In genomic region chr7:81959704-81960103, GRCm38 (mm10) we compare ENCODE assay signal across 8 mouse cellular contexts. TPM values are rescaled to one million over a fixed set of nuclear protein-coding genes. Genes with fewer than 3 reads are reported as not detected.
A peak's percentile ranks its signal among the peaks of the same experiment; 100 is the strongest.
DNase-seq lines count a peak whose midpoint lies in the region; ATAC-seq and TF ChIP-seq lines count a peak whose summit lies in the region.

No protein-coding gene starts in this region.

- WGBS in kidney, adult 2 months: 3% methylated on average over 3 of the region's 3 CpGs
- WGBS in kidney, embryonic 14.5 days: 3% methylated on average over 3 of the region's 3 CpGs
- WGBS in embryonic facial prominence, embryonic 10.5 days: 6% methylated on average over 3 of the region's 3 CpGs
- WGBS in neural tube, embryonic 14.5 days: 3% methylated on average over 3 of the region's 3 CpGs

- no peak overlapping the region for H3K4me3 ChIP-seq in kidney, adult 2 months (ENCODE audit: insufficient read depth, low read depth, low read length)
- H3K4me3 ChIP-seq in kidney, embryonic 14.5 days (ENCODE audit: low read length): no peak overlapping the region
- no peak overlapping the region for H3K4me3 ChIP-seq in embryonic facial prominence, embryonic 10.5 days
- H3K4me3 ChIP-seq in neural tube, embryonic 14.5 days (ENCODE audit: low read depth, low read length): no peak overlapping the region

- H3K27ac ChIP-seq in kidney, adult 2 months (ENCODE audit: insufficient read depth, low read depth, low read length): no peak overlapping the region
- H3K27ac ChIP-seq in kidney, embryonic 14.5 days (ENCODE audit: low read depth, low read length): no peak overlapping the region
- H3K27ac ChIP-seq in embryonic facial prominence, embryonic 10.5 days (replicated peaks): no peak overlapping the region
- no peak overlapping the region for H3K27ac ChIP-seq in neural tube, embryonic 14.5 days (ENCODE audit: low read depth, low read length)

- H3K9me3 ChIP-seq in kidney, embryonic 14.5 days (ENCODE audit: control insufficient read depth, low read length): no peaks in the 10 kb centered on the region
- no peaks in the 10 kb centered on the region for H3K9me3 ChIP-seq in embryonic facial prominence, embryonic 10.5 days
- H3K9me3 ChIP-seq in neural tube, embryonic 14.5 days (ENCODE audit: control insufficient read depth, low read length): no peaks in the 10 kb centered on the region

- no peak for ATAC-seq in kidney, embryonic 14.5 days (ENCODE audit: low FRiP score, low TSS enrichment)
- peak; percentile 28; the same call in 1 of the 2 replicates for ATAC-seq in neural tube, embryonic 14.5 days (ENCODE audit: low read depth)

- no peak for TF ChIP-seq POLR2A in kidney, adult 2 months (IDR thresholded peaks at IDR 0.05; ENCODE audit: low read depth, low read length)

- H3K4me1 ChIP-seq in kidney, adult 2 months (ENCODE audit: control insufficient read depth, insufficient read depth, low read length): no peaks in the 10 kb centered on the region
- no peaks in the 10 kb centered on the region for H3K4me1 ChIP-seq in kidney, embryonic 14.5 days (ENCODE audit: control insufficient read depth, insufficient read depth, low read length)
- no peaks in the 10 kb centered on the region for H3K4me1 ChIP-seq in embryonic facial prominence, embryonic 10.5 days
- H3K4me1 ChIP-seq in neural tube, embryonic 14.5 days (ENCODE audit: control insufficient read depth, insufficient read depth, low read length): no peaks in the 10 kb centered on the region

- no peaks in the 10 kb centered on the region for H3K27me3 ChIP-seq in kidney, adult 2 months (replicated peaks; ENCODE audit: control insufficient read depth, insufficient read depth, low read length)
- H3K27me3 ChIP-seq in kidney, embryonic 14.5 days (ENCODE audit: control insufficient read depth, insufficient read depth, low read length): 0 out of 2 replicates have a peak, but pooled peaks cover 5% of the 10 kb centered on the region
- H3K27me3 ChIP-seq in embryonic facial prominence, embryonic 10.5 days (replicated peaks; ENCODE audit: low read depth, poor library complexity, severe bottlenecking): no peaks in the 10 kb centered on the region; the same call in 1 of the 2 replicates
- no peaks in the 10 kb centered on the region for H3K27me3 ChIP-seq in neural tube, embryonic 14.5 days (ENCODE audit: control insufficient read depth, insufficient read depth, low read length)

- no peaks in the 10 kb centered on the region for H3K36me3 ChIP-seq in kidney, adult 2 months (ENCODE audit: control insufficient read depth, insufficient read depth, low read length)
- no peaks in the 10 kb centered on the region for H3K36me3 ChIP-seq in kidney, embryonic 14.5 days (ENCODE audit: control insufficient read depth, insufficient read depth, low read length)
- no peaks in the 10 kb centered on the region for H3K36me3 ChIP-seq in embryonic facial prominence, embryonic 10.5 days (replicated peaks)
- no peaks in the 10 kb centered on the region for H3K36me3 ChIP-seq in neural tube, embryonic 14.5 days (ENCODE audit: control insufficient read depth, insufficient read depth, low read length)

- DNase-seq in kidney, adult 2 months: peak; percentile 39
- peak; percentile 67 for DNase-seq in CD4-positive, CD25-positive, alpha-beta regulatory T cell, adult 2 months (ENCODE audit: low read depth, low spot score)
- peak; percentile 53 for DNase-seq in R1 (ENCODE audit: low read depth, low spot score)
- peak; percentile 47 for DNase-seq in embryonic facial prominence, embryonic 10.5 days (ENCODE audit: low spot score)
- DNase-seq in kidney, postnatal 36 days: peak; percentile 39 to 42
- DNase-seq in ovary, postnatal 36 days (ENCODE audit: low spot score): no peak

- H3K9ac ChIP-seq in kidney, embryonic 14.5 days (ENCODE audit: low read depth, low read length): no peak overlapping the region
- no peak overlapping the region for H3K9ac ChIP-seq in neural tube, embryonic 14.5 days (replicated peaks; ENCODE audit: low read depth, low read length)

- TF ChIP-seq CTCF in kidney, adult 2 months (conservative IDR thresholded peaks at IDR 0.05; ENCODE audit: insufficient read depth, insufficient read length, low read depth, low read length): peak; percentile 39; the same call in 1 of the 2 replicates

- H3K4me2 ChIP-seq in kidney, embryonic 14.5 days (replicated peaks; ENCODE audit: low read depth, low read length): no peak overlapping the region
- H3K4me2 ChIP-seq in neural tube, embryonic 14.5 days (ENCODE audit: low read depth, low read length): no peak overlapping the region

RNA-seq across cellular contexts. Expression of gene Hdgfl3, which starts 25.4 kb away (rescaled TPM):
- 1.5 TPM in 2 replicates for polyA plus RNA-seq in kidney, adult 2 months (2012; rRNA removed)
- 21.5 and 21.6 TPM in 2 replicates for polyA plus RNA-seq in kidney, embryonic 14.5 days (2014; fragmentation: Nextera tagmentation; extraction: Ambion mirVana)
- 23.6 and 27.5 TPM in 2 replicates for polyA plus RNA-seq in embryonic facial prominence, embryonic 10.5 days (2016; fragmentation: Nextera tagmentation; extraction: Ambion mirVana)
- polyA plus RNA-seq in neural tube, embryonic 14.5 days (2014; fragmentation: Nextera tagmentation; extraction: Ambion mirVana): 90.7 and 93.2 TPM in 2 replicates

RNA-seq across cellular contexts. Expression of gene Bnc1, which starts 32.4 kb away (rescaled TPM):
- 0.05 and 0.11 TPM in 2 replicates for polyA plus RNA-seq in kidney, adult 2 months (2012; rRNA removed)
- polyA plus RNA-seq in kidney, embryonic 14.5 days (2014; fragmentation: Nextera tagmentation; extraction: Ambion mirVana): 0.08 and 0.13 TPM in 2 replicates
- 3.1 and 4.5 TPM in 2 replicates for polyA plus RNA-seq in embryonic facial prominence, embryonic 10.5 days (2016; fragmentation: Nextera tagmentation; extraction: Ambion mirVana)
- 0.11 and 5.6 TPM in 2 replicates for polyA plus RNA-seq in neural tube, embryonic 14.5 days (2014; fragmentation: Nextera tagmentation; extraction: Ambion mirVana)
